Mouse (Mus musculus) olfactory bulb, adult 2 months (tissue): Measurements from ENCODE around the gene Nat9.

Experiments
- CTCF ChIP-seq: fragments of 200-500 bp; IDR thresholded peaks from 2 replicates; pipeline ENCODE4 v1.5.1; 2012; ENCODE audit warnings: low read depth, mild to moderate bottlenecking, low read length, moderate library complexity; ENCODE audit not compliant: insufficient read depth
- POLR2A ChIP-seq: fragments of 200-500 bp; IDR thresholded peaks from 2 replicates; pipeline ENCODE4 v1.6.1; 2012; ENCODE audit warnings: mild to moderate bottlenecking, low read depth, low read length, moderate library complexity; ENCODE audit not compliant: insufficient read depth

DNA sequence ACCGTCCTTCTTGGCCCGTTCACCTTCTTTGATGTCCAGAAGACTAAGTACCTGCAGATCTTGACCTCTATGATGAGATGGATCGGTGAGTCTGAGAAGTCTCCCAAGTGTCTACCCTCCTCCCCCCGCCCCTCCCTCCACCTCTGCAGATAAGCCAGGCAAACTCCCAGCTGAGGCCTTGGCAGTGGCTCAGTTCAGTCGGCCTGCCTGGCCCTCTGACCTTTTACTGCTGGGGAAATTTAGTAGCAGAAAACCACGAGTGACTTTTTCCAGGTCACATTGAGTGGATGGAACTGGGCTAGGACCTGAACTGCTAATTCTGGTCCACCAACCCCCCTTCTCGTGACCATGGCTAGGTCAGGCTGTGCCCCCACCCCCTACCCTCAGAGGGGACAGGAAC, 40.8 kb upstream of the Nat9 start:
- no peak for TF ChIP-seq CTCF
- TF ChIP-seq POLR2A = no peak
